Mouse (Mus musculus): Measurements from ENCODE around the gene Itpa.
A peak's percentile ranks its signal among the peaks of the same experiment; 100 is the strongest.

DNA sequence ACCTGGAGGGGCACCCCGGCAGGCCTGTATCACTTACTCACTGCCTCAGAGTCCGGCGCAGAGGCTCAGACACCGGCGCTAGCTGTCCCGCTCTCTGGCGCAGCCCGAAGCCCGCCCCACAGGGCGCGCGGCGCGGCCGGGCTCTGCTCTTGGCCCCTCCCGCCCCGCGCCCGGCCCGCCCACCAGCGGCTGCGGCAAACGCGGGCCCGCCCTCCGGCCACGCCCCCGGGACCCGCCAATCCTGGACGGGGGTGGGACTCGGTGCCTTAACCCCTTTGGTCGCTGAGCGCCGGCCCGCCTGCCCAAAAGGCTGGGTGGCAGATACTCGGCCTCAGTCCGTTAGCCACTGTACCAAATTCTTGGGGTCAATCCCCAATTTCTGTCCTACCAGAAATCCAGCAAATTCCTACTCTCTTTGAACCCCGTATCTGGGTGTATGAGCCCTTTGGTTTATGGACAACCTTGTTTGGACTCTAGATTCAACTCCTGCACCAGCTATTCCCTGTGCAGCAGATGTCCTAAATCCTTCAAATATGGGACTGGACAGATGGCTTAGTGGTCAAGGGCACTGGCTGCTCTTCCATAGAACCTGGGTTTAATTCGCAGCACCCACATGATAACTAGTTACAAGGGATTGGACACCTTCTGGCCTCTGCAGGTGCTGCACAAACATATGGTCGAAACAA is 24.6 kb upstream of the Itpa start, which contains the start of gene Lzts3:
- TF ChIP-seq CTCF (IDR thresholded peaks at IDR 0.05 in 2 of 3, conservative IDR thresholded peaks at IDR 0.05 in 1 of 3; ENCODE audit: control insufficient read depth in 1 of 3, insufficient read depth in 1 of 3, low read depth in 2 of 3, low read length in 3 of 3, poor library complexity in 1 of 3, severe bottlenecking in 1 of 3) (no peak), BHLHE40 (IDR thresholded peaks at IDR 0.05; ENCODE audit: borderline replicate concordance, low read depth, low read length) (no peak), POLR2AphosphoS2 (IDR thresholded peaks at IDR 0.05; ENCODE audit: low read length) (no peak), MAFK (IDR thresholded peaks at IDR 0.05; ENCODE audit: borderline replicate concordance, low read depth, low read length) (no peak), EP300 (IDR thresholded peaks at IDR 0.05; ENCODE audit: low read depth in 1 of 2, low read length in 2 of 2) (no peak), HCFC1 (IDR thresholded peaks at IDR 0.05; ENCODE audit: low read depth, low read length) (peak; percentile 49; the same call in 1 of the 2 replicates), POLR2A (IDR thresholded peaks at IDR 0.05; ENCODE audit: control insufficient read depth in 1 of 2, insufficient read depth in 1 of 2, low read depth in 1 of 2, low read length in 2 of 2, poor library complexity in 1 of 2) (peak; percentile 30 to 63; a peak in 2 of 4 replicates), USF1 (IDR thresholded peaks at IDR 0.05; ENCODE audit: low read depth, low read length) (no peak), JUND (IDR thresholded peaks at IDR 0.05; ENCODE audit: low read depth, low read length) (no peak), USF2 (IDR thresholded peaks at IDR 0.05; ENCODE audit: borderline replicate concordance in 1 of 2, insufficient read depth in 1 of 2, low read depth in 1 of 2, low read length in 2 of 2) (no peak), MXI1 (IDR thresholded peaks at IDR 0.05; ENCODE audit: low read depth, low read length) (no peak), TBP (IDR thresholded peaks at IDR 0.05; ENCODE audit: low read depth, low read length) (0 out of 2 replicates have a peak, but pooled peaks have one; percentile 20), UBTF (IDR thresholded peaks at IDR 0.05; ENCODE audit: borderline replicate concordance, insufficient read depth, low read depth, low read length) (no peak)
